Mouse (Mus musculus): Measurements from ENCODE around the gene Smug1. TPM values are rescaled to one million over a fixed set of nuclear protein-coding genes. Genes with fewer than 3 reads are reported as not detected.

The Smug1 gene
- total RNA-seq, 1 experiment: 10.6 TPM

GRCm38 (mm10) chr15:103155366-103156321 is 11.2 kb downstream of the Smug1 start:
- in situ Hi-C loops (cut with MboI; ENCODE audit: low sequenced_read_pairs in 2 of 2, unreplicated experiment in 2 of 2): no loop called here
- H3K4me1 ChIP-seq (ENCODE audit: control insufficient read depth in 2 of 2, insufficient read depth in 2 of 2, low read length in 2 of 2, poor library complexity in 1 of 2): peaks cover 2 to 9% of the 10 kb centered on the region in 2 experiments; a peak in 1 of 4 replicates
- no peak overlapping the region for H3K9ac ChIP-seq (ENCODE audit: insufficient read depth, low read depth, low read length, poor library complexity, severe bottlenecking)
- no peak for DNase-seq (ENCODE audit: low read depth, low spot score)
- H3K27ac ChIP-seq (ENCODE audit: insufficient read depth, low read depth, low read length, poor library complexity, severe bottlenecking): no peak overlapping the region
- no peaks in the 10 kb centered on the region for H3K9me3 ChIP-seq (ENCODE audit: control insufficient read depth, insufficient read depth, low read depth, low read length)
- TF ChIP-seq ZNF384 (IDR thresholded peaks at IDR 0.05; ENCODE audit: low read depth, low read length) (no peak), MAFK (IDR thresholded peaks at IDR 0.05; ENCODE audit: insufficient read depth, low read depth, low read length) (no peak), HCFC1 (IDR thresholded peaks at IDR 0.05; ENCODE audit: borderline replicate concordance, insufficient read depth, low read length) (no peak)
- no peaks in the 10 kb centered on the region for H3K36me3 ChIP-seq (ENCODE audit: control insufficient read depth, insufficient read depth, low read length, poor library complexity, severe bottlenecking)
- H3K4me3 ChIP-seq (ENCODE audit: insufficient read depth in 1 of 2, low read depth in 1 of 2, low read length in 2 of 2, poor library complexity in 1 of 2, severe bottlenecking in 1 of 2): no peak overlapping the region

- Histone ChIP-seq H3K9me3 (ENCODE audit: control insufficient read depth, insufficient read depth, low read depth, low read length) (no peaks in the 10 kb centered on the region), H3K36me3 (ENCODE audit: control insufficient read depth, insufficient read depth, low read length, poor library complexity, severe bottlenecking) (no peaks in the 10 kb centered on the region), H3K27ac (ENCODE audit: insufficient read depth, low read depth, low read length, poor library complexity, severe bottlenecking) (no peak overlapping the region), H3K4me1 (ENCODE audit: control insufficient read depth in 2 of 2, insufficient read depth in 2 of 2, low read length in 2 of 2, poor library complexity in 1 of 2) (peaks cover 2 to 9% of the 10 kb centered on the region in 2 experiments; a peak in 1 of 4 replicates), H3K4me3 (ENCODE audit: insufficient read depth in 1 of 2, low read depth in 1 of 2, low read length in 2 of 2, poor library complexity in 1 of 2, severe bottlenecking in 1 of 2) (no peak overlapping the region), H3K9ac (ENCODE audit: insufficient read depth, low read depth, low read length, poor library complexity, severe bottlenecking) (no peak overlapping the region)
- no peak for DNase-seq (ENCODE audit: low read depth, low spot score)
- in situ Hi-C loops (cut with MboI; ENCODE audit: low sequenced_read_pairs in 2 of 2, unreplicated experiment in 2 of 2): no loop called here
- TF ChIP-seq MAFK (IDR thresholded peaks at IDR 0.05; ENCODE audit: insufficient read depth, low read depth, low read length): no peak
- TF ChIP-seq HCFC1 (IDR thresholded peaks at IDR 0.05; ENCODE audit: borderline replicate concordance, insufficient read depth, low read length): no peak
- no peak for TF ChIP-seq CHD2 (IDR thresholded peaks at IDR 0.05; ENCODE audit: low read depth, low read length)
- TF ChIP-seq ZC3H11A (IDR thresholded peaks at IDR 0.05; ENCODE audit: borderline replicate concordance, low read depth, low read length): no peak
- TF ChIP-seq ZNF384 (IDR thresholded peaks at IDR 0.05; ENCODE audit: low read depth, low read length): no peak
Observed at GRCm38 (mm10) chr15:103152890-103153610, 13.8 kb downstream of the Smug1 start.

GRCm38 (mm10) chr15:103152371-103152770 is 14.5 kb downstream of the Smug1 start:
- no peaks in the 10 kb centered on the region for H3K9me3 ChIP-seq (ENCODE audit: control insufficient read depth, insufficient read depth, low read depth, low read length)
- H3K36me3 ChIP-seq (ENCODE audit: control insufficient read depth, insufficient read depth, low read length, poor library complexity, severe bottlenecking): no peaks in the 10 kb centered on the region
- H3K27ac ChIP-seq (ENCODE audit: insufficient read depth, low read depth, low read length, poor library complexity, severe bottlenecking): no peak overlapping the region
- no peak overlapping the region for H3K4me3 ChIP-seq (ENCODE audit: insufficient read depth in 1 of 2, low read depth in 1 of 2, low read length in 2 of 2, poor library complexity in 1 of 2, severe bottlenecking in 1 of 2)
- H3K9ac ChIP-seq (ENCODE audit: insufficient read depth, low read depth, low read length, poor library complexity, severe bottlenecking): no peak overlapping the region
- DNase-seq (ENCODE audit: low read depth, low spot score): no peak
- in situ Hi-C loops (cut with MboI; ENCODE audit: low sequenced_read_pairs in 2 of 2, unreplicated experiment in 2 of 2): no loop called here
- no peak for TF ChIP-seq ZNF384 (IDR thresholded peaks at IDR 0.05; ENCODE audit: low read depth, low read length)
- H3K4me1 ChIP-seq (ENCODE audit: control insufficient read depth in 2 of 2, insufficient read depth in 2 of 2, low read length in 2 of 2, poor library complexity in 1 of 2): peaks cover 4 to 8% of the 10 kb centered on the region in 2 experiments; a peak in 3 of 4 replicates

- Histone ChIP-seq H3K9ac (ENCODE audit: insufficient read depth, low read depth, low read length, poor library complexity, severe bottlenecking) (no peak overlapping the region), H3K9me3 (ENCODE audit: control insufficient read depth, insufficient read depth, low read depth, low read length) (no peaks in the 10 kb centered on the region), H3K4me1 (ENCODE audit: control insufficient read depth in 2 of 2, insufficient read depth in 2 of 2, low read length in 2 of 2, poor library complexity in 1 of 2) (peaks cover 6 to 7% of the 10 kb centered on the region in 2 experiments; a peak in 3 of 4 replicates), H3K27ac (ENCODE audit: insufficient read depth, low read depth, low read length, poor library complexity, severe bottlenecking) (no peak overlapping the region), H3K4me3 (ENCODE audit: insufficient read depth in 1 of 2, low read depth in 1 of 2, low read length in 2 of 2, poor library complexity in 1 of 2, severe bottlenecking in 1 of 2) (no peak overlapping the region), H3K36me3 (ENCODE audit: control insufficient read depth, insufficient read depth, low read length, poor library complexity, severe bottlenecking) (no peaks in the 10 kb centered on the region)
- no peak for DNase-seq (ENCODE audit: low read depth, low spot score)
- TF ChIP-seq CHD2 (IDR thresholded peaks at IDR 0.05; ENCODE audit: low read depth, low read length) (no peak), HCFC1 (IDR thresholded peaks at IDR 0.05; ENCODE audit: borderline replicate concordance, insufficient read depth, low read length) (no peak), ZC3H11A (IDR thresholded peaks at IDR 0.05; ENCODE audit: borderline replicate concordance, low read depth, low read length) (no peak), ZNF384 (IDR thresholded peaks at IDR 0.05; ENCODE audit: low read depth, low read length) (no peak), MAFK (IDR thresholded peaks at IDR 0.05; ENCODE audit: insufficient read depth, low read depth, low read length) (no peak)
- in situ Hi-C loops (cut with MboI; ENCODE audit: low sequenced_read_pairs in 2 of 2, unreplicated experiment in 2 of 2): no loop called here
Observed at GRCm38 (mm10) chr15:103147779-103148178, 19.1 kb downstream of the Smug1 start.

All from ES-E14 (cell line).